Mouse (Mus musculus): Measurements from ENCODE around the gene Irf6.
A peak's percentile ranks its signal among the peaks of the same experiment; 100 is the strongest.

The Irf6 gene

GRCm38 (mm10) chr1:193152872-193153271 lies at the start of gene Irf6:
Irf6 (plus strand) TSS chr1:193153111.
- peak; percentile 58 for DNase-seq (ENCODE audit: extremely low spot score)

DNA sequence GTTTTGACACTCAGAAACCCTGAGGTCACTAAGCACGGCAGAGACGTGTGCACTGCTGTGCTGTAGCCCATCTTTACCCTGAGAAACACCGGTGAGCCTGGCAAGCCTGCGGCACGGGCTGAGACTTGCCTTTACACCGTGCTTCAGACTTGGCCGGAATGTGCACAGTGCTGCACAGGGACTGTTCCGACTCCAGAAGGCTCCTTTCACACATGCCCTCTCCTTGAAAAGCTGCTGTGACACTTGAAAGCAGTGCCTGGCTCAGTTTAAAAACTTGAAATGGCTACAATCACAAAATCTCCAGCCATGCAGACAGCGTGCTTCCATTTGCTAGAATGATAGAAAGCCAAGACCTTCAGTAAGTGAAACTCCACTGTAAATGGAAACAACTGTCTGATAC lies 40.8 kb upstream of the Irf6 start:
- no peak for DNase-seq (ENCODE audit: extremely low spot score)

DNA sequence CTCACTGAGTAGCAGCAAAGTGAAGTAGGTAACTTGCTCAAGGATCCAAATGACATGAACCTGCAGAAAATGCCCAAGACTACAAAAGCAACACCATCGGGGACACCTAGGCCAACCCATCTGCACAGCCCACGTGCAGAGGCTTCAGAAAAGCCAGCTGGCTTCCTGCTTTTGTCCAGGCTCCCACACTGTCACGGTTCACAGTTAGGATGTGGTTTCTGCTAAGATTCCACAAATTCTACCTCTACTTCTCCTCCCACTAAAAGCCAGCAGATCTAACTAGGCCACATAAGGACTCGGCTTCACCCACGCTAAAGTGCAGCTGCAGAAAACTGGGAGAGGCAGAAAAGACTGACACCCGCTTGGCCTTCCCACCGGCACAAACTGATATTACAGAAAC lies 30.1 kb upstream of the Irf6 start:
- DNase-seq (ENCODE audit: extremely low spot score) = no peak

DNA sequence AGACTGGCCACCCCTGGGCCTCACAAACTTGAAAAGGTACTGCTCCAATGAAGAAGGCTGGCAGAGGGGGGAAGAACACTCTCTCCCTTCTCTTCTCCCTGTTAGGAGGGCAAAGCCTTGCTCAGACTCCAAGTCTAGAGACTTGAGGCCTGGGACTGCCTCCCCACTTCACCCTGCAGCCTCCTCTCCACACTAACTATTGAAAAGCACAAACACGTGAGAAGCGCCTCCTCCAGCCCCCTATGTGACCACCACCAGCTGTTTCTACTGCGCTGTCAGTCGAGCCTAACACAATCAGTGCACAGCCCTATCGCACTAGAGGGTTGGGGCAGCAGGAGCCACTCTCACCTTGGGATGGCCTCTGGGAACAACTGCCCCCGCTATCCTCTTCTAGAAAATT lies 29.6 kb upstream of the Irf6 start:
- no peak for DNase-seq (ENCODE audit: extremely low spot score)

- DNase-seq (ENCODE audit: extremely low spot score) = no peak
Measured at GRCm38 (mm10) chr1:193125835-193126234, 27.1 kb upstream of the Irf6 start.

- no peak for DNase-seq (ENCODE audit: extremely low spot score)
Measured at GRCm38 (mm10) chr1:193128055-193128454, 24.9 kb upstream of the Irf6 start.

GRCm38 (mm10) chr1:193129321-193129720 lies 23.6 kb upstream of the Irf6 start:
- DNase-seq (ENCODE audit: extremely low spot score) = no peak

GRCm38 (mm10) chr1:193129786-193130455 lies 23.0 kb upstream of the Irf6 start, which contains the start of gene Diexf:
Diexf (minus strand) TSS chr1:193130272.
- peak; percentile 95 for DNase-seq (ENCODE audit: extremely low spot score)

DNA sequence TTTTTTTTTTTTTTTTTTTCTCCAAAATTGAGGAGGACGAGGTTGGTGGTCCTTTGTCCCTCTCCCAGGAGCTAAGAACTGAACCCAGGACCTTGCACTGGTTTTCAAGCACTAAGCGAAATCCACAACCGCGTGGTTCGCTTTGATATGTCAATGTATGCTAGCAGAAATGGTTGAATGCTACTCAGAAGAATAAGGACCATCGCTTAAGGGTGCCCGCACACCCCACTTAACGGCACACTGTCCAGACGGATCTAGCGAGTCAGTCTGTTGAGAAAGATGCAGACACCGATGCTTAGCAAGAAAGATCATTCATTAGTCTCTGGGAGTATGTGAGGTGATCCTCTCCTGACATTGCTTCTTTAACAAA lies 22.5 kb upstream of the Irf6 start:
- DNase-seq (ENCODE audit: extremely low spot score) = no peak

DNA sequence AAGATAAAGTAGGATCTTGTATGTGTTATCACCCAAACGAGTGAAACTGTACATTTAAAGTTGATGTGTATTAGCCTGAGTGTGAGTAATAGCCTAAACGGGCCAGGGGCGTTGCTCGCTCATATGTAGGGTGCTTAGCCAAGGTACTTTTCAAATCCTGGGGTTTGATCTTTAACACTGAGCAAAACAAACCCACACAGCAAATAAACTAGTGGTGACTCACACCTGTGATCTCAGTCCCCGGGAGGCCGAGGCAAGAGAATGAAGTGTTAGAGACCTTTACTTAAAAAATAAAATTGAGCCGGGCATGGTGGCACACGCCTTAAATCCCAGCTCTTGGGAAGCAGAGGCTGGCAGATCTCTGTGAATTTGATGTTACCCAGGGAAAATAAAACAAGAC lies 22.1 kb upstream of the Irf6 start:
- no peak for DNase-seq (ENCODE audit: extremely low spot score)

DNA sequence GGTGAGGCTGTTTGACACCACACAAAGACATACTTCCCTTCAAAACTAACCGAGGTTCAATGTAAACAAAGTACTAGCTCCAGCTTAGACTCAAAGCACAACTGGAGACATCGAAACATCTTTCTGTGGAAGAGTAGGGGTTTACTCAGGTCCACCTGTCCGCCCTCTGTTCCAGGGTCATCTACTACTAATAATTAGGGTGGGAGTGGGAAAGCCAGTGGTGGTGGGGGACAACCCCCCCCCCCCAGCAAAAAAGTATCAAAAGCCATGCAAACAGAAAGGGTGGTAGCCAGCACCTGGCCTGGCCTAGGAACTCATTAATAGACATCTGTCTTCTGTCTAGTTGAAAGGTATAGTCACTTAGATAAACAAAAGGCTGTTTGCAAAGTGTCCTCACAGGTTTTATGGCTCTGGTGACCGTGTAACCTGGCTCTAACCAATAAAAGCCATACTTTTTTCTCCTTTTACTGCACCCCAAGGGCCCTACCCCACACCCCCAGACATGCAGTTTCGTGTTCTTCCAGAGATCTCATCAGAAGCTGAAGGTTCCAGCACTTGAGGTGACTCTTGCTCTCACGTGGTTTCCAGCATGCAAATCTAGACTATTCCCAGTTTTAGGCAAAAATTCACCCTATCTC lies 21.5 kb upstream of the Irf6 start:
- DNase-seq (ENCODE audit: extremely low spot score) = peak; percentile 9

- no peak for DNase-seq (ENCODE audit: extremely low spot score)
Measured at GRCm38 (mm10) chr1:193132385-193132784, 20.5 kb upstream of the Irf6 start.

DNA sequence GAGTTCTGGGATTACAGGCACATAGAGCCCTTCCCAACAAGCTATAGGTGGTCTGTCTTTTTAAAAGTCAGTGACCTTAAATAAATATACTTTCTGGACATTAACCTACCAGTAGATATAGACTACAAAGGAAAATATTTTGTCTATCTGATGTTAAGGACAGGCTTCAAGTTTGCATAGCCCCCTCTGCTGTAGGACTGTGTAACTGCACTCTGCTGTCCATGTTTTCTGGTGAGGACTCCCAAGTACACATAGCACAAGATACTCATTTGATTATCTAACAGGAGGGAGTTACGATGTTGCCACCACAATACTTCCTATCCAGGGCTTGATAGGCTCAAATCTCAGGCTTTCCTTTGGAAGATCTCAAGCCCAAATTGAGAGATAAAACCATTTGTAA lies 19.2 kb upstream of the Irf6 start:
- no peak for DNase-seq (ENCODE audit: extremely low spot score)

DNA sequence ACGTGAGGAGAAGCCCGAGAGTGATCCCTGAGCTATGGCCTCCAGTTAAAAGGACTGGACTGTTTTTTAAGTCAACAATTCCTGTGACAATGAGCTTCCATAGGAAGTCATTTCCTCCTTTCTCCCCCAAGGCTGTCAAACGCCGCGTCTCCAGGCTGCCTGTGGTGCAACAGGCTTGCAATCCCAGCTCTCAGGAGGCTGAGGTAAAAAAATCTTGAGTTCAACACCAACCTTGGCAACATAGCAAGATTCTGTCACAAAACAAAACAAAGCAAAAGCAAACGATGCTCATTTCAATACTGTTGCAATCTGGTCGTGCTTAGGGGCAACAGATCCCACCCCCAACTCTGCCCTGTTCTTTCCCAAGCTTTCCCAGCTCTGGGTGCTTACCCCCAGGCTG lies 14.8 kb upstream of the Irf6 start:
- no peak for DNase-seq (ENCODE audit: extremely low spot score)

DNA sequence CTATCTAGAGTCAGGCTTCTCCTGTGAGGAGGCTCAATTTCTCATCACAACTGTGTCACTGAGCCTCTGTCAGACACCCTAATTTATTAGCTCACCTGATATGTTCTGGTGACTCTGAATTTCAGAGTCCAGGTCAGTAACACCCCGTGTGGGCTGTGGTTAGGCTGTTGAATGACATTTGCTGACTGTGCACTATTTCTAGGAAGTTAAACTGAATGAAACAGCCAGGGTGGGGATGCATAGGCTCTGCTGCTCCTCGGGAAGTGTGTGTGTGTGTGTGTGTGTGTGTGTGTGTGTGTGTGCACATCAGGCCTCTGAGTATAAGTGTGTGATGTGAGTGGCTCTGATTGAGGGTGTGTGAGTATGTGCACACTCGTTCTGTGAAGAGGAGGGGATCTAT lies 14.2 kb upstream of the Irf6 start:
- no peak for DNase-seq (ENCODE audit: extremely low spot score)

DNA sequence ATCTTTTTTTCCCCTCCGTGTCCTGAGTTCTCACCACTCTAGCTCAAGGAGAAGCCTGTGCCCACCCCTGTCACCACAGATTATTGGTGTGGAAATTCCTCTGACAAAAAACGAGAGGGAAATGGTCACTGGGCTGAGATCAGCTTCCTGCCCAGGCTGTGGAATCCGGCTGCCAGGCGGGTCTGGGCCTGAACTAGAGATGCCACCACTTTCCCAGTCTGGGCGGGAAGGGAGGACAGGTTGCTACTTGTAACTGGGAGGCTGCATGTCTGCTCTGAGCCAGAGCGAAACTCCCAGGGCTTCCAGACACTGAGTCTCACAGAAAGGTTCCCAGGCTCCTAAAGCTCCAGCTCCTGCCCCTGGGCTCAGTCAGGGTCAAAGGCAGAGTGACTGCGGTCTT lies 11.8 kb upstream of the Irf6 start:
- peak; percentile 14 for DNase-seq (ENCODE audit: extremely low spot score)

DNA sequence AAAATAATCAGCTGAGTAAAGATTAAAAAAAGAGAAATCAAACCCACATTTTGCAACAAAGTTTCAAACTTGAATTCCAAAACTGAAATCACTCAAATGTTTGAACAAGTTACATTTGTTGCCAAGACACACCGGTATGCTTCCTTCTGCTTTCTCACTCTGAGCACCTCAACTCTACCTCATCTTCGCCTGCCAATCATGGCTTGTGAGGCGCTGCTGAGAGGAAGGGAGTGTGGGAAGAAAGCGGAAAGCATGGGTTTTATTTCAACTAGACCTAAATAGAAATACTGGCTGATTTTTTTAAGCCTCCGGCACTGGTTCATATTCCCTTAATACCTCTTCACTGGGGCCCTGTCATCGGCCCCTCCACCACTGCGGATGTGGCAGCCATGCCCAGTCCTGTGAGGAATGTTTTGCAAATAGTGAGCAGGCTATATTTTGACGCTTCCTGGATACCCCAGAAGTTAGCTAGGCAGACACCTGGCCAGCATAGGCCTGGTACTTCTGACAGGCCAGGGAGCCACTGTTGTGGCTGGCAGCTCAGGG lies 10.3 kb upstream of the Irf6 start:
- DNase-seq (ENCODE audit: extremely low spot score) = no peak

- DNase-seq (ENCODE audit: extremely low spot score) = no peak
Measured at GRCm38 (mm10) chr1:193144516-193144915, 8.4 kb upstream of the Irf6 start.

DNA sequence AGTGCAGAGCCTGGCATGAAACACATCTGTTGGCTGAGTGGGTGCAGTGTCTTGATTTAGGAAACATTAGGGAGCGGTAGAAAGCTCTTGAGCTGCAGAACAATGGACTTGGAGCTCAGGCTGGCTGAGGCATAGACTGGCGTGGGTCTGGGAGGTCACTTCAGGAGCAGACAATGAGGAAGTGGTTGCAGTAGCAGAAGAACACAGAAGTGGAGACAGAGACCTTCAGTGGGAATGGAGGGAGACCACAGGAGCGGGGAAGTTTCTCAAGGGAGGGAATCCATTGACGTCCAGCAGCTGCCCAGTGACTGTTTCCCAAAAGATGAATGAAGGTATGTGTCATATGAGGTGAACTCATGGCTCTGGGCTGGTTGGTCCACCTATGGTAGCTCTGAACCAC lies 7.8 kb upstream of the Irf6 start:
- no peak for DNase-seq (ENCODE audit: extremely low spot score)

- no peak for DNase-seq (ENCODE audit: extremely low spot score)
Measured at GRCm38 (mm10) chr1:193146416-193146815, 6.5 kb upstream of the Irf6 start.

- no peak for DNase-seq (ENCODE audit: extremely low spot score)
Measured at GRCm38 (mm10) chr1:193149231-193149630, 3.7 kb upstream of the Irf6 start.

DNA sequence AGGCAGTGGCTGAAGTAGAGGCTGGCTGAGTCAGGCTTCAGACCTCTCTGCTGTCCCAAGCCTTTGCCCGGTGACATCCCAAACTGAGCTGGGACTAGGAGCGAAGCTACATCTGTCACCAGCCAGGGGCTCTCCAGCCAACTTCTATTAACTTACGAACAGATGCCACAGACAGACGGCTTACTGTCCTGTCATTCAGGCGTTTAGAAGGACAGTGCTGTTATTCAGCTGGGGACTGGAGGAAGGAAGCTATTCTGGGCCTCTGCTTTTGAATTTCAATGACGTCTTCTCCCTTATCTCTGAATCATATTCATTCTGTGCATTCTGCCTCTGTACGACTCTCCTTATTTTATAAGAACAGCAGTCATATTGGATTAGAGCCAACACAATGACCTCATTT lies 1.8 kb upstream of the Irf6 start:
- DNase-seq (ENCODE audit: extremely low spot score) = no peak

GRCm38 (mm10) chr1:193153561-193153960 lies 650 bp downstream of the Irf6 start:
- no peak for DNase-seq (ENCODE audit: extremely low spot score)
